Mouse (Mus musculus): ENCODE measurements around the gene Zbtb1.

- no peak for TF ChIP-seq POLR2A (IDR thresholded peaks at IDR 0.05; ENCODE audit: borderline replicate concordance, extremely low read depth, insufficient read depth, insufficient read length, poor library complexity, severe bottlenecking)
- no peak for TF ChIP-seq CTCF (IDR thresholded peaks at IDR 0.05; ENCODE audit: borderline replicate concordance, extremely low read depth, insufficient read depth, insufficient read length)
Observed at GRCm38 (mm10) chr12:76385342-76385741, 15.3 kb downstream of the Zbtb1 start.

All from brain, embryonic 14.5 days (tissue).